Mouse (Mus musculus) kidney, embryonic 14.5 days (tissue): ENCODE results near the gene Adgrl2. TPM values are rescaled to one million over a fixed set of nuclear protein-coding genes. Genes with fewer than 3 reads are reported as not detected.

Experiments
- ATAC-seq: fragments of 200-750 bp; cut with Nextera tagmentation; 2 replicates; pipeline ENCODE4 v1.8.0; 2017; ENCODE audit warnings: moderate number of reproducible peaks, mild to moderate bottlenecking, moderate TSS enrichment, moderate library complexity; ENCODE audit not compliant: low FRiP score, low TSS enrichment
- H3K27ac ChIP-seq: fragments of 300-500 bp; sonication (generic); 2 replicates; pipeline ENCODE4 v1.5.1; 2014; ENCODE audit warnings: low read depth, mild to moderate bottlenecking, low read length, moderate library complexity, mixed read lengths
- H3K27me3 ChIP-seq: fragments of 300-500 bp; sonication (generic); 2 replicates; pipeline ENCODE4 v1.6.1; 2014; ENCODE audit warnings: mild to moderate bottlenecking, low read length; ENCODE audit not compliant: control insufficient read depth, insufficient read depth
- H3K36me3 ChIP-seq: fragments of 300-500 bp; sonication (generic); 2 replicates; pipeline ENCODE4 v1.6.1; 2014; ENCODE audit warnings: low read length, mixed read lengths; ENCODE audit not compliant: control insufficient read depth, insufficient read depth
- H3K4me1 ChIP-seq: fragments of 300-500 bp; sonication (generic); 2 replicates; pipeline ENCODE4 v1.6.1; 2014; ENCODE audit warnings: low read length, mixed read lengths; ENCODE audit not compliant: control insufficient read depth, insufficient read depth
- H3K4me2 ChIP-seq: fragments of 300-500 bp; sonication (generic); replicated peaks from 2 replicates; pipeline ENCODE4 v1.6.1; 2014; ENCODE audit warnings: low read depth, mild to moderate bottlenecking, low read length
- H3K4me3 ChIP-seq: fragments of 300-500 bp; sonication (generic); 2 replicates; pipeline ENCODE4 v1.5.1; 2014; ENCODE audit warnings: mild to moderate bottlenecking, low read length
- H3K9ac ChIP-seq: fragments of 300-500 bp; sonication (generic); 2 replicates; pipeline ENCODE4 v1.6.1; 2014; ENCODE audit warnings: low read depth, mild to moderate bottlenecking, low read length, moderate library complexity
- H3K9me3 ChIP-seq: fragments of 300-500 bp; sonication (generic); 2 replicates; pipeline ENCODE4 v1.6.1; 2016; ENCODE audit warnings: low read length; ENCODE audit not compliant: control insufficient read depth
- WGBS: fragments of 180-500 bp; shearing (Covaris S2); extraction: QIAGEN DNeasy Blood & Tissue Kit; methylation state at CpG from one replicate; pipeline ENCODE4 v1.1.7; 2014; 5-methylcytosine and 5-hydroxymethylcytosine counted together
- polyA plus RNA-seq: library from polyadenylated mRNA; unstranded; fragments of >200 nt; fragmentation: Nextera tagmentation; extraction: Ambion mirVana; gene quantifications from 2 replicates; pipeline ENCODE4 v1.2.1, GENCODE M21; 2014

The Adgrl2 gene
- polyA plus RNA-seq, 1 experiment from 2014 or later, result 105 TPM

DNA sequence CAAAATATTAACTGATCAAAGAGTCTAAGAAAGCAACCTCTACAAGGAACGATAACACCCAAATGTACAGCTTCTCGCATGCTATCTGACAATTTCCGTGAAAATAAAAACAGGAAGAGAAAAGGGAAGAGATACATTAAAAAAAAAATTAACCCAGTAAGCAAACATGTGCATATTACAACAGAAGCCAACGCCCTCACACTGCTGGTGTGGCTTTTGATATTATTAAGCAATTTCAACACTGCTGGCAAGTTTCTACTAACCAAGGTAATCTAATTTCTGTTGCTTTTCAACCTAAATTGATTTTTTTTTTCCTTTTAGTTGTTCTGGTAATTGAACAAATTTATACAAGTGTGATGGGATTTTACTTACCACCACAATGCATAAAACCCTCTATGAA, 8.0 kb downstream of the Adgrl2 start:
- Histone ChIP-seq H3K27ac (no peak overlapping the region), H3K36me3 (0 out of 2 replicates have a peak, but pooled peaks cover 2% of the 10 kb centered on the region), H3K4me1 (peaks cover 29% of the 10 kb centered on the region), H3K4me2 (no peak overlapping the region), H3K4me3 (no peak overlapping the region), H3K9me3 (no peaks in the 10 kb centered on the region), H3K27me3 (no peaks in the 10 kb centered on the region), H3K9ac (no peak overlapping the region)
- no peak for ATAC-seq
- 60% methylated on average over 4 of the region's 4 CpGs for WGBS

DNA sequence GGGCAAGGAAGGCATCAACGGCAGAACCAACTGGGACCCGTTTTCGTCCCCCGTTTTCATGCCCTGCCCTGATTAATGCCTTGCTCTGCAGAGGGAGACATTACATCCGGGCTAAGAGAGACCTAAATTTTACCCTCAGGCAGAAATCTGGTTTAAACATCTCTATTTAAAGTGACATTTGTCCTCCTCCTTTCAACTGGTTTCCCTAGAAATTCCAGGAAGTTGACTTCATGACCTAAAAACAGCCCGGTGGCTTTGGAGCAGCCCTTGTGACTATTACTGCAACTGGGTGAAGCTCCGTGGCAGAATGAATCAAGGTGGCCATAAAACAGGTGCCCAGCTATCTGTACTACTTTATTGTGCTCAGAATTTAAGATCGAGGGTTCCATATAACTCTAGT, 8.6 kb downstream of the Adgrl2 start:
- peaks cover 34% of the 10 kb centered on the region for H3K4me1 ChIP-seq
- 0 out of 2 replicates have a peak, but pooled peaks cover 2% of the 10 kb centered on the region for H3K36me3 ChIP-seq
- H3K27ac ChIP-seq, result no peak overlapping the region
- no peaks in the 10 kb centered on the region for H3K27me3 ChIP-seq
- H3K9me3 ChIP-seq, result no peaks in the 10 kb centered on the region
- no peak overlapping the region for H3K9ac ChIP-seq
- H3K4me2 ChIP-seq, result 0 out of 2 replicates have a peak overlapping the region, but pooled peaks have one; percentile 6
- WGBS, result 24% methylated on average over 8 of the region's 8 CpGs
- H3K4me3 ChIP-seq, result no peak overlapping the region
- ATAC-seq, result no peak

DNA sequence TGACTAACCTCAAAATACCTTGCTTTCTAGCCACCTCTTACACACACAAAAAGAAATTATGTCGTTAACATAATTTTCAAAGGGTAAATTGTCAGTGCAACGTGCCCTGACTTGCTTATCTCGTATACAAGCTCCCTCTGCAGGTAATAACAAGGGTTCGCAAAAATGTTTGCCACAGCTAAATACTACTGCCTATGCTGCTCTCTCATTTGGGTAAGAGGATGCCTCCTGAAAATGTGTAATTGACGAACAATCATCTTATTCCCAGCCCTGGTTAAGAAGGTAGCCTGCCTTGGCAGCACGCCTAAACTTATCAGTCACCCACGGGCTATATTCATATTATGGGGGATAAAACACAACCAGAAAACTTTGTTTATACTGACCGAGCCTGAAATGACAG, 11.8 kb downstream of the Adgrl2 start:
- Histone ChIP-seq H3K27ac (no peak overlapping the region), H3K4me1 (peaks cover 25% of the 10 kb centered on the region), H3K9me3 (no peaks in the 10 kb centered on the region), H3K36me3 (0 out of 2 replicates have a peak, but pooled peaks cover 2% of the 10 kb centered on the region), H3K27me3 (no peaks in the 10 kb centered on the region), H3K4me2 (no peak overlapping the region), H3K9ac (no peak overlapping the region), H3K4me3 (no peak overlapping the region)
- 69% methylated on average over 8 of the region's 8 CpGs for WGBS
- no peak for ATAC-seq

GRCm38 (mm10) chr3:148977838-148978237, 12.5 kb downstream of the Adgrl2 start:
- H3K4me3 ChIP-seq, result no peak overlapping the region
- H3K36me3 ChIP-seq, result 0 out of 2 replicates have a peak, but pooled peaks cover 2% of the 10 kb centered on the region
- H3K9ac ChIP-seq, result no peak overlapping the region
- no peaks in the 10 kb centered on the region for H3K9me3 ChIP-seq
- 81% methylated on average over 6 of the region's 6 CpGs for WGBS
- H3K4me1 ChIP-seq, result peaks cover 25% of the 10 kb centered on the region
- ATAC-seq, result no peak
- no peak overlapping the region for H3K4me2 ChIP-seq
- H3K27ac ChIP-seq, result no peak overlapping the region
- H3K27me3 ChIP-seq, result no peaks in the 10 kb centered on the region

DNA sequence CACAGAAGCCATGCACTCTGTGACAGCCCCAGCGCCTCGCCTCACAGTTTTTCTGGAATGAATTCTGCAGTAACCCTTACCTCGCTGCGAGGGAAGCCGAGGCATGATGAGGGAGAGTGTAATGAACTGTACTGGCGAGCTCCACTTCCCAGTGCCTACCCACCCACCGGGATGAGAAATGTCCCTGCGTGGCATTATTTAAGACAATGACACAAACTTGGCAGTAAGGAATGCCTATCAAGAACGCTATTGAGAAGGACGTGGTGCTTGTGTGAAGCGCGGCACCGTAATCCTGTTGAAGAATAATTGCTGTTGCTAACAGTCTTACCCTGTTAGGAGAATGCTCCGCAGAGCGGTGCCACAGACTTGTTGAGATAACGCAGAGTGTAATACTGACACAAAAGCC, 13.2 kb downstream of the Adgrl2 start:
- Histone ChIP-seq H3K27ac (no peak overlapping the region), H3K9ac (no peak overlapping the region), H3K4me3 (no peak overlapping the region), H3K27me3 (no peaks in the 10 kb centered on the region), H3K36me3 (0 out of 2 replicates have a peak, but pooled peaks cover 2% of the 10 kb centered on the region), H3K4me2 (peak overlapping the region; percentile 10; the same call in 1 of the 2 replicates), H3K9me3 (no peaks in the 10 kb centered on the region), H3K4me1 (peaks cover 19% of the 10 kb centered on the region)
- WGBS, result 56% methylated on average over 16 of the region's 16 CpGs
- ATAC-seq, result no peak

DNA sequence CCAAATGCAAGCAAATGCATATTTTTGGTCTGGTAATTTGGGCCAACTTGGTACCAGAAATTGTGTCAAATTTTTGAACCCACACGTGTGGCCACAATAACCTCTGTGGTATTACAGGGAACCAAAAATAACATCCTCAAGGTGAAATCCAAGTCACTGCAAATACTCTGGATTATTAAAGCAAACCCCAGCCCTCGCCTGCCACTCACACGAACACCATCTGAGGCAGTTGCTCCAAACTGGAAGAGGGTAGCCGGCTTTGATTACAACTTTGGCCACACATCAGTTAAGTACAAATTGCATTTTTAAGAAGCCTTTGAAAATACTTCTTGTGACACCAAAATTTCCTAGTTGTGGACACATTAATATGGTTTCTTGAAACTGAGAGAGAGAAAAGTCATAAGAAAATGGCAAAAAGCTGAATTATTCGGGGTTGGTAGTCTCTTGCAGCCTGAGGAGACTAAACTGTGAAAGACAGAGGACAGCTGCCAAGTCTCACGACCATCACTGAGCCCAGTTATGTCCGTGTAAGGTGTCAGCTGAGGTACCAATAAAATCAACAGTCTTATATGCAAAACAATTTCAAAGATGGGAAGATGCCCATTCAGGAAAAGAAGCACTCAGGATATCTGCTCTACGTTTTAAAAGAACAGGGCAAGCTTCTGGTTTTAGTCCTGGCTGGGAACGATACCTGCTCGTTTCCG, 18.3 kb downstream of the Adgrl2 start:
- Histone ChIP-seq H3K36me3 (no peaks in the 10 kb centered on the region), H3K9me3 (no peaks in the 10 kb centered on the region), H3K4me1 (peaks cover 1% of the 10 kb centered on the region), H3K4me3 (no peak overlapping the region), H3K9ac (no peak overlapping the region), H3K27me3 (no peaks in the 10 kb centered on the region), H3K27ac (no peak overlapping the region), H3K4me2 (no peak overlapping the region)
- 74% methylated on average over 11 of the region's 11 CpGs for WGBS
- no peak for ATAC-seq

DNA sequence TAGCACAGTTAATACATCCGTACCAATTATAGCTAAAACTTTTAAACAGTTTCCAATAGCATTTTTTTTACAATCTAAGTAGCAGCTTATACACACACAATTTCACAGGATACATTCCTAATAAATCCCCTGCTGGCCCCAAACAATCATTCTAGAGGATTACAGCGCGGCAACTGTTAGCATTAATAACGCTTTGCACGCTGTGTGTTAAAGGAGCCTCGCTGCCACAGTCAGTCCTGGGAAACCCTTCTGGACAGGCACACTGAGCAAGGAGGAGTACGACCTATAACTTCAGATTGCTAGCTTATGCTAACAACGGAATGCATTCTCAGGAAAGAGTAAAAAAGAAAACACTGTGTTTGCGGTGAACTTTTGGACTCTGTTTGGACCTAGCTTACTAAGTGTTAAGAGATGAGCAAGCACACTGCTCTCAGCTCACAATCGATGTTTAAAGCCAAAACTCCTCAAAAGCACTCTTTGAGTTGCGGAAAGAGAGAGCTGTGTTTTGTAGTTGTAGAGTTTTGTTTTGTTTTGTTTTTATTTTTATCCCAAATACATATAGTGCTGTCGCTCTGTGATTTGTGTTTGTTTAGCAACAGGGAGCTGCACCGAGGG, 25.3 kb downstream of the Adgrl2 start:
- 80% methylated on average over 13 of the region's 13 CpGs for WGBS

GRCm38 (mm10) chr3:148963381-148964044, 26.8 kb downstream of the Adgrl2 start:
- peaks cover 29% of the 10 kb centered on the region for H3K4me1 ChIP-seq
- no peak overlapping the region for H3K4me2 ChIP-seq
- ATAC-seq, result no peak
- peaks cover 3% of the 10 kb centered on the region; the same call in 1 of the 2 replicates for H3K36me3 ChIP-seq
- H3K9ac ChIP-seq, result no peak overlapping the region
- no peak overlapping the region for H3K4me3 ChIP-seq
- WGBS, result 78% methylated on average over 5 of the region's 5 CpGs
- no peak overlapping the region for H3K27ac ChIP-seq
- no peaks in the 10 kb centered on the region for H3K9me3 ChIP-seq
- H3K27me3 ChIP-seq, result no peaks in the 10 kb centered on the region

More for the DNA sequence above, 25.3 kb downstream of the Adgrl2 start:
- H3K27me3 ChIP-seq, result no peaks in the 10 kb centered on the region
- H3K36me3 ChIP-seq, result peaks cover 3% of the 10 kb centered on the region; the same call in 1 of the 2 replicates
- H3K9ac ChIP-seq, result no peak overlapping the region
- no peak overlapping the region for H3K4me3 ChIP-seq
- no peak overlapping the region for H3K27ac ChIP-seq
- H3K9me3 ChIP-seq, result no peaks in the 10 kb centered on the region
- H3K4me2 ChIP-seq, result no peak overlapping the region
- no peak for ATAC-seq
- peaks cover 15% of the 10 kb centered on the region for H3K4me1 ChIP-seq

DNA sequence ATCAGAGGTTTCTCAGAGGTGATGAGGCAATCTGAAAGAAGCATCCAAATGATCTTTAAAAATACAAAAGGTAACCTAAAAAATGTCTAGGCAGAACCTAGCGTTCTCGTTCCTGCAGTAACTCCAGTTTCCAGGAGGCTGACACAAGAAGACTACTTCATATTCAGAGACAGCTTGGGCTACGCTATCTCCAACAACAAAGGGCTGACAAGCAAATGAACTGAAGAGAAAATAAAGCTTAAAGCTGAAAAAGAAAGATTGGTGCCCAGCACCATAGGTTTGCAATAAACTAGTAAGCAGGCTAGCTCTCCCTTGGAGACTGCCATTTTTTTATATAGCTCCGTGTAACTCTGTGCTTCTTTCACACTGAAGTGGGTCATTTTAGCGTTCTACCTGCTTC, 28.7 kb downstream of the Adgrl2 start:
- no peak for ATAC-seq
- Histone ChIP-seq H3K27ac (no peak overlapping the region), H3K36me3 (peaks cover 3% of the 10 kb centered on the region; the same call in 1 of the 2 replicates), H3K4me2 (no peak overlapping the region), H3K27me3 (no peaks in the 10 kb centered on the region), H3K9me3 (no peaks in the 10 kb centered on the region), H3K9ac (no peak overlapping the region), H3K4me1 (peaks cover 35% of the 10 kb centered on the region), H3K4me3 (no peak overlapping the region)
- WGBS, result 78% methylated on average over 5 of the region's 5 CpGs
